Mouse (Mus musculus) kidney, postnatal 0 days (tissue): Measurements from ENCODE around the gene Brk1. TPM values are rescaled to one million over a fixed set of nuclear protein-coding genes. Genes with fewer than 3 reads are reported as not detected.
A peak's percentile ranks its signal among the peaks of the same experiment; 100 is the strongest.

Source experiments
- ATAC-seq: fragments of 200-750 bp; cut with Nextera tagmentation; replicated peaks from 2 replicates; pipeline ENCODE4 v1.8.0; 2017; ENCODE audit warnings: low read depth, moderate number of reproducible peaks, moderate TSS enrichment, moderate library complexity; ENCODE audit not compliant: low FRiP score
- DNase-seq: peaks from one replicate; pipeline ENCODE4 v3.0.0-alpha.2; 2016; ENCODE audit warnings: low spot score
- H3K27ac ChIP-seq: fragments of 300-500 bp; sonication (generic); 2 replicates; pipeline ENCODE4 v1.5.1; 2014; ENCODE audit warnings: mild to moderate bottlenecking
- H3K27me3 ChIP-seq: fragments of 300-500 bp; sonication (generic); 2 replicates; pipeline ENCODE4 v1.6.1; 2014; ENCODE audit warnings: low read length, mixed read lengths; ENCODE audit not compliant: insufficient read depth
- H3K36me3 ChIP-seq: fragments of 300-500 bp; sonication (generic); 2 replicates; pipeline ENCODE4 v1.6.1; 2014; ENCODE audit warnings: low read length, mixed read lengths; ENCODE audit not compliant: insufficient read depth
- H3K4me1 ChIP-seq: fragments of 300-500 bp; sonication (generic); replicated peaks from 2 replicates; pipeline ENCODE4 v1.6.1; 2014; ENCODE audit warnings: antibody characterized with exemption, low read length, mixed read lengths; ENCODE audit not compliant: insufficient read depth
- H3K4me2 ChIP-seq: fragments of 300-500 bp; sonication (generic); 2 replicates; pipeline ENCODE4 v1.6.1; 2014; ENCODE audit warnings: mild to moderate bottlenecking, low read length, moderate library complexity, mixed read lengths
- H3K4me3 ChIP-seq: fragments of 300-500 bp; sonication (generic); replicated peaks from 2 replicates; pipeline ENCODE4 v1.5.1; 2014; ENCODE audit warnings: low read depth, low read length
- H3K9ac ChIP-seq: fragments of 300-500 bp; sonication (generic); 2 replicates; pipeline ENCODE4 v1.6.1; 2014; ENCODE audit warnings: low read depth, low read length
- H3K9me3 ChIP-seq: fragments of 300-500 bp; sonication (generic); replicated peaks from 2 replicates; pipeline ENCODE4 v1.6.1; 2016; ENCODE audit warnings: low read length, inconsistent platforms, mixed read lengths
- CTCF ChIP-seq: IDR thresholded peaks from 2 replicates; pipeline ENCODE4 v1.5.1; 2016; ENCODE audit warnings: antibody characterized with exemption, low read depth, mild to moderate bottlenecking, moderate library complexity
- WGBS: fragments of 180-500 bp; shearing (Covaris S2); extraction: QIAGEN DNeasy Blood & Tissue Kit; methylation state at CpG from one replicate; pipeline ENCODE4 v1.1.7; 2014; 5-methylcytosine and 5-hydroxymethylcytosine counted together
- polyA plus RNA-seq: library from polyadenylated mRNA; unstranded; fragments of >200 nt; fragmentation: Nextera tagmentation; extraction: Ambion mirVana; gene quantifications from 2 replicates; pipeline ENCODE4 v1.2.1, GENCODE M21; 2015

Brk1 gene
- polyA plus RNA-seq, 1 experiment from 2014 or later = 236 TPM

DNA sequence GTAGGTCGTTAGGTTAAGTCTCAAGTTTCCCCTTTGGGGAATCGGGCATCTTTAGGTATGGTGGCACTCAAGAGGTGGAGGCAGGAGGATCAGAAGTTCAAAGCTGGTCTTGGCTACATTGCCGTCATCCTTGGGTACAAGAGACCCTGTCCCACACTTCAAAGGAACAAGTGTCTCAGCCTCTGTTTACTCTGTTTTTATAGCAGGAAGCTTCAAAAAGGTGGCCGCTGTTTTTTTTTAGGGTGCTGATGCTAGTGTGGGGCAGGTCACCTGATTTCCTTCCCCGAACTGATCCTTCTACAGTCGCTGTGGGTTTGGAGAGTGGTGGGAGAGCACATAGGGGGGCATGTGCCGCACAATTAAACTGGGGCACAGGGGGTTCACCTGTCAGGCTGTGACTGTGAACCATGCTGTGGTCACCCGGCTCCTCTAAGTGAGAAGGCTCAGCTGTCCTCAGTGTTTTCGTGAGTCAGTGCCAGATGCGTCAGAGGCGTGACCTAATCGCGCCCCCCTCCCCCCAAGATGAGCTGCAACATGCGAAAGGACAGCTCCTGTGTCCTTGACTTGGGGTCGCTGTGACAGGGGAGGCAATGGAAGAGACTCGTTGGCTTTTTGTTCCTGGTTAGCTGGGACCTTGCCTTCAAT lies 50.3 kb downstream of the Brk1 start:
- Histone ChIP-seq H3K4me2 (no peak overlapping the region), H3K27ac (no peak overlapping the region), H3K4me1 (peaks cover 12% of the 10 kb centered on the region), H3K4me3 (no peak overlapping the region), H3K27me3 (no peaks in the 10 kb centered on the region), H3K9me3 (no peaks in the 10 kb centered on the region), H3K9ac (no peak overlapping the region), H3K36me3 (no peaks in the 10 kb centered on the region)
- whole genome bisulfite sequencing = 52% methylated on average over 16 of the region's 16 CpGs
- no peak for DNase-seq
- no peak for TF ChIP-seq CTCF
- ATAC-seq = no peak

DNA sequence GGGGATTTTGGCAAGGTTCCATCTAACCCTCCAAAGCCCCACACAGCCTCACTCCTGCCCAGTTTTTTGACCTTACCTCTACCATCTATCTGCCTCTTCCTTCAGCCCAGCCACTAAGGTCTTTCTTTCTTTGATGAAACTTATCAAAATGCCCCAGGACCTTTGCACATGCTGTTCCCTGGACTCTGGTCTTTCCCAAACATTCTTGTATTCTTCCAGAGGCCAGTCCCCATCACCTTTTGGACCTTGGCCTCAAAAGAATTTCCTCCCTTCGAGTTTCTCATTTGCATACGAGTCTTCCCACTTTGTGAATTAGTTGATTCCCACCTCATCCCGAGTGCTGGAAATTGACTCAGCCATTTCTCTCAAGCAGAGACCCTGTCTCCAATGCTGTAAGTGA lies 50.9 kb downstream of the Brk1 start:
- no peak overlapping the region for H3K9ac ChIP-seq
- ATAC-seq (no peak), DNase-seq (no peak)
- no peak for TF ChIP-seq CTCF
- no peaks in the 10 kb centered on the region for H3K36me3 ChIP-seq
- no peak overlapping the region for H3K4me2 ChIP-seq
- peaks cover 18% of the 10 kb centered on the region for H3K4me1 ChIP-seq
- no peak overlapping the region for H3K27ac ChIP-seq
- H3K9me3 ChIP-seq = no peaks in the 10 kb centered on the region
- WGBS = 90% methylated on average over 3 of the region's 3 CpGs
- H3K4me3 ChIP-seq = no peak overlapping the region
- H3K27me3 ChIP-seq = no peaks in the 10 kb centered on the region

DNA sequence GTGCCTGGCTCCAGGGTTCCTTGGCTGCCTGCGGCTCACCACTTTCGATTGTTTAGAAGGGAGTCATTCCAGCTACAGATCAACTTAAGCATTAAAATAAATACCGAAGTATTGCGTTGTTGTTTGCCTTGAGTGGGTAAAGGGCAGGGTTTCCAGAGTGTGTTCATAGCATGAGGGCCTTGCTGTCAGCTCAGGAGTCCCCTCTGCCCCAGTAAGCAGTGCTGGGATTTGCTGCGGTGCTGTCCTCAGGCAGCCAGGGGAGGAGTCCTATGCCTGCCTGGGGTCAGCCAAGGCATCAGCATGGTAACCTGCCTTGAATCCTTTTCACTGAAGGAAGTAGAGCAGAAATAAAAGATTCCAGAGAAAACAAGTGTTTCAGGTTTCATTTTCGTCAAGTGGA lies 52.3 kb downstream of the Brk1 start:
- Histone ChIP-seq H3K27ac (0 out of 2 replicates have a peak overlapping the region, but pooled peaks have one; percentile 15), H3K4me1 (peaks cover 27% of the 10 kb centered on the region), H3K36me3 (no peaks in the 10 kb centered on the region), H3K27me3 (no peaks in the 10 kb centered on the region), H3K4me2 (no peak overlapping the region), H3K9me3 (no peaks in the 10 kb centered on the region), H3K4me3 (no peak overlapping the region), H3K9ac (no peak overlapping the region)
- ATAC-seq (peak; percentile 62; the same call in 1 of the 2 replicates), DNase-seq (no peak)
- TF ChIP-seq CTCF = no peak
- 63% methylated on average over 6 of the region's 6 CpGs for WGBS

DNA sequence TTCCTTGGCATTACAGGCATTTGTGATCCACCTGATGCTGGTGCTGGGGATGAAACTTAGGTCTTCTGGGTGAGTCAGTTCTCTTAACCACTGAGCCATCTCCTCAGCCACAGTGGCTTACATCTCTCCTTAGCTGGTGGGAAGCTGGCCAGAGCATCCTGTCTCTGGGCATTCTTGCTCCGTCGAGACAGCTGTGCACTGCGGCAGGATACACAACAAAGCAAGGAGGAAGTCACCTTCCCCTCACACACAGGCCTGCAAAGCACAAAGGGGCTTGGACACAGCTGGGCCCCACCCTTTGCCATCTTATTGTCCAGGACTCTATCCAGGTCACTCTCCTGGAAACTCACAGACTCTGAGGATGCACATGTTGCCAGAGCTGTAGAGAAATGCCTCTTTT lies 53.7 kb downstream of the Brk1 start:
- DNase-seq = peak; percentile 37
- no peaks in the 10 kb centered on the region for H3K27me3 ChIP-seq
- TF ChIP-seq CTCF = no peak
- ATAC-seq = no peak
- H3K4me2 ChIP-seq = no peak overlapping the region
- no peaks in the 10 kb centered on the region for H3K9me3 ChIP-seq
- WGBS = 56% methylated on average over 3 of the region's 3 CpGs
- no peak overlapping the region for H3K4me3 ChIP-seq
- H3K9ac ChIP-seq = no peak overlapping the region
- no peaks in the 10 kb centered on the region for H3K36me3 ChIP-seq
- peaks cover 29% of the 10 kb centered on the region for H3K4me1 ChIP-seq
- peak overlapping the region; percentile 62 for H3K27ac ChIP-seq

DNA sequence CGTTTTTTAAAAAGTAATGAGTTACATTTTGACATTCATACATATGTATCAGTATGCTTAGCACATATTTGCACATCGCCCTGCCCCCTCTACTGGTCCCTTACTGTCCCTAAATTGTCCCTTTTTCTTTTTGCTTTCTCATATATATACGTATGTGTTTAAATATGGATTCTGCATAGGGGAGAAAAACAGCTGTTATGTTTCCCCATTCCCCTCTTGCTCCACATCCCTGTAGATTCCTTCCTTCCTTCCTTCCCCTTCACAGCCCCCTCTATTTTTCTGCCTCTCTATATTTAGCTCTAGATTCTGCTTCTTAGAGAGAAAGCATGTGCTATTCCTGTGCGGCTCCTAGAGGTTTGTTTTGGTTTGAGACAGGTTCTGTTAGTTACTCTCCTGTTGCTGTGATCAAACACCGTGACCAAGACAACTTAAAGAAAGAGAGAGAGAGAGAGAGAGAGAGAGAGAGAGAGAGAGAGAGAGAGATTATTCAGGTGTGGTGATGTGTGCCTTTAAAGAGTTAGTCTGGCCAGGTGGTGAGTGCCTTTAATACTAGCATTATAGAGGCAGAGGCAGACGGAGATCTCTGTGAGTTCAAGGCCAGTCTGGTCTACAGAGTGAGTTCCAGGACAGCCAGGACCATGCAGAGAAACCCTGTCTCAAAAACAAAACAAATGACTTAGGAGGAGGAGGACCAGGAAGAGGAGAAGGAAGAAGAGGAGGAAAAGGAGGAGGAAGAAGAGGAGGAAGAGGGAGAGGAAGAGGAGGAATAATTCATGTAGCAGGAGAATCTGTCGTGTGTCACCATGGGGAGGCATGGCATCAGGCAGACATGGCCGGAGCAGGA lies 55.3 kb downstream of the Brk1 start:
- Histone ChIP-seq H3K9me3 (no peaks in the 10 kb centered on the region), H3K27ac (peak overlapping the region; percentile 60)
- ATAC-seq = no peak

DNA sequence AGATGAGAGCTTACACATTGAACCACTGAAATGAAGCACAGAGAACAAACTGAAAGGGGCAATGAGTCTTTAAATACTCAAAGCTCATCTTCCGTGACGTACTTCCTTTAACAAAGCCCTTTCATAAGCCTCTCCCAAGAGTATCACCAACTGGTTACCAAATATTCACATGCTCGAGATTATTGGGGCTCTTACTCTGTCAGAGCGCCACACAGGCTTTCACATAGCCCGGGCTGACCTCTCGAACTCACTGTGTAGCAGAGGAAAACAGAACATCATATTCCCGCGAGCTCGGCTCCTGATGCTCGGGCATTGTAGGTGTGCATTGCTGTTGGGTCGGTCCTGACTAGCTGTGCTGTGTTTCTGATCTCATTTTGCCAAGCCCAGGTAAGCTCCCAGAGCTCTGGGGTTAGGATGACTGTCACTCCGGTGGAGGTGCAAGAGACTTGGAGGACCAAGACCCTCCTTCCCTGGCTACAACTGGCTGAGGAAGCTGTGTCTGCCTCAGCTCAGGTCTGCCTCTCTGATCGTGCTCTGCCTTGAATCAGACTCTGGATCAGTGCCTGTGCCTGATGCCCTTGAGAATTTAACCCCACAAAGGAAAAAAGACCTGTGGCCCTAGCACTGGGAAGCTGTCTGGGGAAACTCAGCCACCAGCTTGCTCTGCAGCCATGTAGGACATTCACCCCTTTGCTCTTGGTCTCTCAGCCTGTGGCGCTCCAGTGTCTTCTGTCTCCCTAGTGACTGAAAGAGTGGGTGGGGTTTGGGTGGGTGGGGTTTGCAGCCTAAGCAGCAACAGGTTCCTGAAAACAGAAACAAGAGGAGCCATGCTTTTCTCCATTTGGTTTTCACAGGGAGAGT lies 56.1 kb downstream of the Brk1 start:
- no peaks in the 10 kb centered on the region for H3K36me3 ChIP-seq
- H3K27me3 ChIP-seq = no peaks in the 10 kb centered on the region
- no peak overlapping the region for H3K4me3 ChIP-seq
- 57% methylated on average over 14 of the region's 14 CpGs for WGBS
- H3K27ac ChIP-seq = peak overlapping the region; percentile 60
- H3K4me1 ChIP-seq = peaks cover 24% of the 10 kb centered on the region
- no peak overlapping the region for H3K9ac ChIP-seq
- DNase-seq = peak; percentile 39
- H3K4me2 ChIP-seq = no peak overlapping the region
- no peak for TF ChIP-seq CTCF
- H3K9me3 ChIP-seq = no peaks in the 10 kb centered on the region
- no peak for ATAC-seq

More for the DNA sequence above, 55.3 kb downstream of the Brk1 start:
- no peak overlapping the region for H3K4me3 ChIP-seq
- no peaks in the 10 kb centered on the region for H3K36me3 ChIP-seq
- no peak overlapping the region for H3K4me2 ChIP-seq
- peak; percentile 59 for DNase-seq
- peak; percentile 19; the same call in 1 of the 2 replicates for TF ChIP-seq CTCF
- peaks cover 27% of the 10 kb centered on the region for H3K4me1 ChIP-seq
- 42% methylated on average over 8 of the region's 8 CpGs for WGBS
- H3K9ac ChIP-seq = no peak overlapping the region
- no peaks in the 10 kb centered on the region for H3K27me3 ChIP-seq
